Mouse (Mus musculus) natural killer cell, adult 2 months (primary cell): ENCODE measurements around the gene Atrnl1.
A peak's percentile ranks its signal among the peaks of the same experiment; 100 is the strongest.

Experiments used
- DNase-seq, 2 experiments: peaks; one replicate each; pipeline ENCODE4 v3.0.0; 2022; ENCODE audit warnings: low spot score in 2 of 2

The Atrnl1 gene

GRCm38 (mm10) chr19:58072846-58073245 lies 462.0 kb downstream of the Atrnl1 start:
- DNase-seq = no peak

GRCm38 (mm10) chr19:58075252-58075651 lies 464.4 kb downstream of the Atrnl1 start:
- DNase-seq = no peak

GRCm38 (mm10) chr19:58076961-58077371 lies 466.1 kb downstream of the Atrnl1 start:
- no peak for DNase-seq

GRCm38 (mm10) chr19:58077529-58078070 lies 466.8 kb downstream of the Atrnl1 start:
- DNase-seq = no peak

- no peak for DNase-seq
These were observed 469.3 kb downstream of the Atrnl1 start for GRCm38 (mm10) chr19:58080168-58080567.

- no peak for DNase-seq
These were observed 471.9 kb downstream of the Atrnl1 start for GRCm38 (mm10) chr19:58082751-58083150.

GRCm38 (mm10) chr19:58084826-58085225 lies 474.0 kb downstream of the Atrnl1 start:
- no peak for DNase-seq

GRCm38 (mm10) chr19:58086734-58087133 lies 475.9 kb downstream of the Atrnl1 start:
- DNase-seq = no peak

- DNase-seq = no peak
These were observed 477.1 kb downstream of the Atrnl1 start for GRCm38 (mm10) chr19:58087901-58088300.

GRCm38 (mm10) chr19:58088433-58088832 lies 477.6 kb downstream of the Atrnl1 start:
- DNase-seq = no peak

GRCm38 (mm10) chr19:58091911-58092310 lies 481.1 kb downstream of the Atrnl1 start:
- DNase-seq = no peak

- DNase-seq = no peak
These were observed 484.1 kb downstream of the Atrnl1 start for GRCm38 (mm10) chr19:58094781-58095543.

- no peak for DNase-seq
These were observed 484.9 kb downstream of the Atrnl1 start for GRCm38 (mm10) chr19:58095776-58096175.

- no peak for DNase-seq
These were observed 486.4 kb downstream of the Atrnl1 start for GRCm38 (mm10) chr19:58097195-58097594.

GRCm38 (mm10) chr19:58099539-58099938 lies 488.7 kb downstream of the Atrnl1 start:
- DNase-seq = no peak

- DNase-seq = no peak
These were observed 489.5 kb downstream of the Atrnl1 start for GRCm38 (mm10) chr19:58100381-58100780.

- DNase-seq = peak; percentile 28 to 49
These were observed 493.7 kb downstream of the Atrnl1 start for GRCm38 (mm10) chr19:58104544-58104943.

GRCm38 (mm10) chr19:58107632-58108031 lies 496.8 kb downstream of the Atrnl1 start:
- DNase-seq = no peak

- DNase-seq = no peak
These were observed 499.7 kb downstream of the Atrnl1 start for GRCm38 (mm10) chr19:58110491-58110890.

GRCm38 (mm10) chr19:58111291-58111690 lies 500.5 kb downstream of the Atrnl1 start:
- DNase-seq = no peak

GRCm38 (mm10) chr19:58112151-58112550 lies 501.3 kb downstream of the Atrnl1 start:
- DNase-seq = no peak

GRCm38 (mm10) chr19:58113092-58113731 lies 502.4 kb downstream of the Atrnl1 start:
- DNase-seq = no peak

- DNase-seq = no peak
These were observed 506.8 kb downstream of the Atrnl1 start for GRCm38 (mm10) chr19:58117595-58117994.
